Mouse (Mus musculus) intestine, postnatal 0 days (tissue): ENCODE measurements at regions not wholly inside any gene's neighbourhood (a gene's known extent, or its start where the extent isn't known, plus 50 kb on each side); places are given as distances from the start of the nearest gene placed in this dataset.

Experiments
- ATAC-seq: fragments of 200-750 bp; cut with Nextera tagmentation; 2 replicates; pipeline ENCODE4 v1.8.0; 2017; ENCODE audit warnings: mild to moderate bottlenecking, moderate TSS enrichment, moderate library complexity
- H3K27ac ChIP-seq: fragments of 300-500 bp; sonication (generic); 2 replicates; pipeline ENCODE4 v1.5.1; 2014; ENCODE audit warnings: mild to moderate bottlenecking, low read depth, low read length, moderate library complexity
- H3K27me3 ChIP-seq: fragments of 300-500 bp; sonication (generic); replicated peaks from 2 replicates; pipeline ENCODE4 v1.6.1; 2014; ENCODE audit warnings: low read length, mixed read lengths; ENCODE audit not compliant: control insufficient read depth, insufficient read depth
- H3K36me3 ChIP-seq: fragments of 300-500 bp; sonication (generic); 2 replicates; pipeline ENCODE4 v1.6.1; 2014; ENCODE audit warnings: mild to moderate bottlenecking, moderate library complexity; ENCODE audit not compliant: control insufficient read depth, insufficient read depth
- H3K4me1 ChIP-seq: fragments of 300-500 bp; sonication (generic); replicated peaks from 2 replicates; pipeline ENCODE4 v1.6.1; 2014; ENCODE audit warnings: antibody characterized with exemption, low read length, mixed read lengths; ENCODE audit not compliant: control insufficient read depth, insufficient read depth
- H3K4me2 ChIP-seq: fragments of 300-500 bp; sonication (generic); replicated peaks from 2 replicates; pipeline ENCODE4 v1.6.1; 2014; ENCODE audit warnings: low read depth, mild to moderate bottlenecking, moderate library complexity
- H3K4me3 ChIP-seq: fragments of 300-500 bp; sonication (generic); 2 replicates; pipeline ENCODE4 v1.5.1; 2014; ENCODE audit warnings: low read depth, low read length
- H3K9ac ChIP-seq: fragments of 300-500 bp; sonication (generic); 2 replicates; pipeline ENCODE4 v1.6.1; 2014; ENCODE audit warnings: mild to moderate bottlenecking, low read depth, low read length
- H3K9me3 ChIP-seq: fragments of 300-500 bp; sonication (generic); 2 replicates; pipeline ENCODE4 v1.6.1; 2016; ENCODE audit warnings: mixed run types; ENCODE audit not compliant: control insufficient read depth
- CTCF ChIP-seq: sonication (generic); IDR thresholded peaks from 2 replicates; pipeline ENCODE4 v1.5.1; 2016; ENCODE audit warnings: low read depth, mild to moderate bottlenecking, control low read depth, antibody characterized with exemption, moderate library complexity
- WGBS: fragments of 180-500 bp; shearing (Covaris S2); extraction: QIAGEN DNeasy Blood & Tissue Kit; methylation state at CpG from one replicate; pipeline ENCODE4 v1.1.7; 2014; 5-methylcytosine and 5-hydroxymethylcytosine counted together

DNA sequence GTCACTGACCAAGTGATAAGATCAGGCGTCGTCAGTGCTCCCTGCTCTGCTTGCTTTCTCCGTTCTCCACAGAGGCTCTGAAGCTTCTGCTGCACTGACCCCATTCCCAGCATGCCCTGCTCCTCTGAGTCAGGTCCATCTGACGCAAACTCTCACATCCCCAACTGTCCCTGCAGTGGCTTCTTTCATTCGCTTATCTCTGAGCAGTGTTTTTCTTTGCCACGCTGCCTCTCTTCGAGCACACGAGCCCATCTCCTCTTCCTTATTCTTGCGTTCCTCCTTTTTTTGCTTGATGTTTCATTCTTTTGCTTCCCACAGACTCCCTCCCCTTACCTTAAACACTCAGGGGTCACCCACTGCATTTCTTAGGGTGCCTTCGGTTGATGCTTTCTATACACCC lies 81.0 kb downstream of the Cdc7 start:
- ATAC-seq = no peak
- TF ChIP-seq CTCF = no peak
- Histone ChIP-seq H3K36me3 (no peaks in the 10 kb centered on the region), H3K9ac (no peak overlapping the region), H3K4me3 (no peak overlapping the region), H3K9me3 (no peaks in the 10 kb centered on the region), H3K4me2 (no peak overlapping the region), H3K27ac (no peak overlapping the region), H3K27me3 (no peaks in the 10 kb centered on the region), H3K4me1 (peaks cover 11% of the 10 kb centered on the region; the same call in 1 of the 2 replicates)
- 81% methylated on average over 10 of the region's 10 CpGs for WGBS

DNA sequence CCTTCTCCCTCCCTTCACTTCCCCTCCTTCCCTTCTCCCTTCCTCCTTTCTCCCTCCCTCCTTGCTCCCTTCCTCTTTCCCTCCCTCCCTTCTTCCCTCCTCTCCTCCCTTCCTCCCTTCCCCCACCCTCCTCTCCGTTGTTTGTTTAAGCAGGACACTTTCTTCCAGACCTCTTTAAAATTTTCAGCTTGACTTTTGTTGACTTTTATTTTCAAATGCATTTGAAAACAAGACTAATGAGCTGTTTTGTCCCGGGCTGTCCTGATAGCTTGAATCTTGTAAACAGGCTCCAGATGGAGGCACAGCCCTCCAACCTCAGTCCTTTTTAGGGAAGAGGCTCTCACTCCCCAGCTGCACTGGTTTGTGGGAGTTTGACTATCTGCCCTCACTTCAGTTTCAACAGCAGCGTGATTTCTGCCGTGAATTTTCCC lies 82.4 kb downstream of the Cdc7 start:
- H3K9me3 ChIP-seq = no peaks in the 10 kb centered on the region
- H3K9ac ChIP-seq = no peak overlapping the region
- TF ChIP-seq CTCF = no peak
- no peak overlapping the region for H3K4me3 ChIP-seq
- H3K27ac ChIP-seq = no peak overlapping the region
- H3K27me3 ChIP-seq = no peaks in the 10 kb centered on the region
- no peak for ATAC-seq
- no peak overlapping the region for H3K4me2 ChIP-seq
- H3K4me1 ChIP-seq = peaks cover 8% of the 10 kb centered on the region; the same call in 1 of the 2 replicates
- 30% methylated on average over 4 of the region's 4 CpGs for WGBS
- no peaks in the 10 kb centered on the region for H3K36me3 ChIP-seq

GRCm38 (mm10) chr5:107048607-107049006 lies 84.5 kb downstream of the Cdc7 start:
- Histone ChIP-seq H3K4me3 (no peak overlapping the region), H3K27ac (no peak overlapping the region), H3K27me3 (no peaks in the 10 kb centered on the region), H3K36me3 (no peaks in the 10 kb centered on the region), H3K9me3 (no peaks in the 10 kb centered on the region), H3K4me1 (peaks cover 8% of the 10 kb centered on the region; the same call in 1 of the 2 replicates), H3K4me2 (no peak overlapping the region), H3K9ac (no peak overlapping the region)
- WGBS = 58% methylated on average over 5 of the region's 5 CpGs
- ATAC-seq = no peak
- no peak for TF ChIP-seq CTCF

GRCm38 (mm10) chr5:107050076-107050475 lies 86.0 kb downstream of the Cdc7 start:
- ATAC-seq = 0 out of 2 replicates have a peak, but pooled peaks have one; percentile 39
- H3K4me2 ChIP-seq = no peak overlapping the region
- no peak for TF ChIP-seq CTCF
- H3K4me1 ChIP-seq = peaks cover 8% of the 10 kb centered on the region; the same call in 1 of the 2 replicates
- 52% methylated on average over 3 of the region's 3 CpGs for WGBS
- no peaks in the 10 kb centered on the region for H3K36me3 ChIP-seq
- H3K9me3 ChIP-seq = no peaks in the 10 kb centered on the region
- no peak overlapping the region for H3K9ac ChIP-seq
- no peak overlapping the region for H3K4me3 ChIP-seq
- no peak overlapping the region for H3K27ac ChIP-seq
- no peaks in the 10 kb centered on the region for H3K27me3 ChIP-seq

DNA sequence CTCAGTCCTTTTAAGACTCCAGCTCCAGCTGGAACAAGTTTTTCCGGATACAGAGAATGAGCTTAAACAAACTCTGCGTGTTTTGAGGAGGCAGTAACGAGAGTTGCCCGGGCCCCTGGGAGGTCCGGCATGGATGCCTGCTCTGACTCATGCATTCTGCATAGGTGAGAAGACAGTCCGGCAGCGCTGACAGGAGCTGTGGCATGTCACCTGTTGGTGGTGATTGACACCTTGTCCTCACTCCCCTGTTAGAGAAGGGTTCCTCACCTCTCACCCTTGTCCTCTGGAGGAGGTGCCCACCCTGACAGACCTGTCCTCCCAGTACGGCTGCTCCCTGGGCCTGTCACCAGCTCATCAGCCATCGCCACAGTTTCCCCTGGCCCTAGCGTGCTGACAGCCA lies 87.7 kb downstream of the Cdc7 start:
- 47% methylated on average over 10 of the region's 10 CpGs for WGBS

GRCm38 (mm10) chr5:107054900-107055452 lies 90.9 kb downstream of the Cdc7 start:
- no peak for ATAC-seq
- Histone ChIP-seq H3K27ac (no peak overlapping the region), H3K36me3 (no peaks in the 10 kb centered on the region), H3K4me2 (no peak overlapping the region), H3K9ac (no peak overlapping the region), H3K4me3 (no peak overlapping the region), H3K27me3 (no peaks in the 10 kb centered on the region), H3K9me3 (no peaks in the 10 kb centered on the region), H3K4me1 (peaks cover 3% of the 10 kb centered on the region; the same call in 1 of the 2 replicates)
- TF ChIP-seq CTCF = no peak
- 29% methylated on average over 6 of the region's 6 CpGs for WGBS

More for the DNA sequence above, 87.7 kb downstream of the Cdc7 start:
- no peaks in the 10 kb centered on the region for H3K9me3 ChIP-seq
- peaks cover 8% of the 10 kb centered on the region; the same call in 1 of the 2 replicates for H3K4me1 ChIP-seq
- no peak for TF ChIP-seq CTCF
- H3K4me2 ChIP-seq = no peak overlapping the region
- H3K27me3 ChIP-seq = no peaks in the 10 kb centered on the region
- no peaks in the 10 kb centered on the region for H3K36me3 ChIP-seq
- 0 out of 2 replicates have a peak, but pooled peaks have one; percentile 36 for ATAC-seq
- H3K27ac ChIP-seq = no peak overlapping the region
- no peak overlapping the region for H3K9ac ChIP-seq
- no peak overlapping the region for H3K4me3 ChIP-seq
